Mouse (Mus musculus) spleen, postnatal 36 days (tissue): ENCODE measurements at regions not wholly inside any gene's neighbourhood (a gene's known extent, or its start where the extent isn't known, plus 50 kb on each side); places are given as distances from the start of the nearest gene placed in this dataset.

Source experiments
- DNase-seq, 2 experiments: peaks; one replicate each; pipeline ENCODE4 v3.0.0; 2022; ENCODE audit warnings: low spot score in 2 of 2, mixed read lengths in 1 of 2

- DNase-seq, result peak in 1 of 2 experiments; percentile 3
Observed at GRCm38 (mm10) chr4:98282275-98282674, 100.8 kb downstream of the Tm2d1 start.

- no peak for DNase-seq
Observed at GRCm38 (mm10) chr4:98258336-98258735, 124.8 kb downstream of the Tm2d1 start.

GRCm38 (mm10) chr4:98257711-98258110 is 125.4 kb downstream of the Tm2d1 start:
- no peak for DNase-seq

DNA sequence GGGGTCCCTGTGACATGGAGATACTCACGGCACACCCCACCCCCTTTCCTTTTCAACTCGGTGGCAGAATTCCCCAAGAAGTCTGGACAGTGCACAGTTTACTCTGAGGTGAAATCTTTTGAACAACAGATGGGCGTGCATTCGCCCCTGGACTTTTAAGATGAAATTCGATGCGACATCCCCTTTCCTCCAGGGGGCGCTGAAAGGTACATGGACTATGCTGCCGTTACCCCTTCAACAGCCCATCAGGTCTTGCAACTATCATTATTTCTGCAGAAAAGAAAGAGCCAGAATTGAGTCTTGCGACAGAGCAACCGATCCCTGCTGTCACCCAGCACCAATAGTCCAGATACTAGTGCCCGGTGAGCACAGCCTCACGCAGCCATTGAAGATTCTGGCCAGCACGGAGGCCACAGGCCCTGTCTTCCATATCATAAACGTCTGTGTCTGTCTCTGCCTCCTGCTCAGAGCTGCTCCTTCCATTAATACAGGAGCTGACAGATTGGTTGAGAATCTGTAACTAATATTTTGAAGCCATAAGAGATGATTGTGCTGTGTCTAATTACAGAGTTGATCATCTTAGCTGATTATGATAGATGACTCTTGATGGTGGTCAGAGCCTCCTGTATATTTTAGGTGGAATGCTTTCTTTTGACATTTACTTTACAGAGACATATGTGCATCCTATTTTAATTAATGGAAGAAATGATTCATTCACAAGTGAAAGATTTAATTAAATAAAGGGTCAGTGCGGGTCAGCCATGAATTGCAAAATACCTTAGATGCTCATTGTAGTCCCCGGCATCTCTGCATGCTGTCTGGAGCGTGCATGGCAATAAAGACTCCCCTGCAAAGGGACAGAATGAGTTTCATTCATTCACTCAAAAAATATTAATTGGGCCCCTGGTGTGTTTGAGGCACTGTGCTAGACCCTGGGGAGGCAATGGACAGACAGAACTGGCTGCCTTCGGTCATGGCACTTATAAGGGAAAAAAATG is 128.0 kb downstream of the Tm2d1 start:
- peak; percentile 11 to 12 for DNase-seq

DNA sequence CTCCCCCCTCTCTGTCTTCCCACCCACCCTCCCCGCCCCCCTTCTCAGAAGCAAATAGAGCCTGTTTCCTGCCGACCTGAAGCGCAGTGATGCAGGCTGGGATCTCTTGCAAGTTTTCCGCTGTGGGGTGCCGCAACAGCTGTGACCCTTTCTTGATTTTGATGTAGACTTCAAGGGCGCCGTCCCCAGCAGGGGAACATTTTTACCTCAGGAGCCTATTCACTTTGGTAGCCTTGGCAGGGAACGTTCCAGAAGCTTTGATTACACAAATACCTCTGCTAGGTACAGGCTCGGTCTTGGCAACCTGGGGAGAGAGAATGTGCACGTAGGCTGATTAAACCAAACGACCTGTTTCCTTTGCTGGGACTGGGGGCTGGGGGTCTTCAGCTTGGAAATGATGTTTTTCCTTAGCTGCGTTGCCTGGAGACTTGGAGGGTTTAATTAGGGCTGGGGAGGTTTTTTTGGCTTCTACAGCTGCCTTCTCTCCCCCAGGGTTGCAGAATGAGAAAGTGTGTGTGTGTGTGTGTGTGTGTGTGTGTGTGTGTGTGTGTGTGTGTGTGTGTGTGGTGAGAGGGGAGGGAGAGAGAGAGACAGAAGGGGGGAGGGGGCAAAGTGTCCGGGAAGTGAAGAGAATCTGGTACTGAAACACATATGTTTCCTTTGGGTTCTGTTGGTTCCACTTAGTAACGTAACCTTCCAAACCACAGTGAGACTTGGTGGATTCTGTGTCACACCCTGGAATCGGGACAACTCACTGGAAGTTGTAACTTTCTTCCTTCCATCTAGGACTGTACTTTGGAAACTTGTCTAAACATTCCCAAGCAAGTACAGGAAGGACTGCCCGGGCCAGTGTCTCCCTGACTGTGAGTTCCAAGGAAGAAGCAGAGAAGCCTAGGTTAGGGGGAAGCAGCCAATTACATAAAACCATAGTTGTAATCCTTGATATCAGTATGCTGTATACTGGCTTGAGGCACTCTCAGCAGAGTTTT is 138.9 kb downstream of the Tm2d1 start:
- DNase-seq, result peak in 1 of 2 experiments; percentile 9

DNA sequence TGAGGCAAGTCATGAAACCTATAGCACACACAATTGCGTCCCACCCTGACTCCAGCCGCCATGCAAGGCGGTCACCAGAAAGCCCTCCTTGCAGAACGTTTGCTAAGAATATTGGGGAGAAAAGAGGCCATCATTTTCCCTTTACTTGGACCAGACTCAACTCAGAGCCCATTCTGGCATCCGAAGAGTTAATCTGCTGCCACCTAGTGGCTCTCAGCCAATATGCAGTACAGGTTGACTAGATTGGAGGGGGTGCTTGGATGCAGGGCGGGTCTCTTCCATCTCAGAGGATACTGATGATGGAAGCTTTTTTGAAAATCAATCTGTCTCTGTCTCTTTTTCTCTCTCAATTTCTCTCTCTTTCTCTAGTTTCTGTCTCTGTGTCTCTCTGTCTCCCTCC is 139.6 kb downstream of the Tm2d1 start:
- DNase-seq, result peak; percentile 39 to 60

DNA sequence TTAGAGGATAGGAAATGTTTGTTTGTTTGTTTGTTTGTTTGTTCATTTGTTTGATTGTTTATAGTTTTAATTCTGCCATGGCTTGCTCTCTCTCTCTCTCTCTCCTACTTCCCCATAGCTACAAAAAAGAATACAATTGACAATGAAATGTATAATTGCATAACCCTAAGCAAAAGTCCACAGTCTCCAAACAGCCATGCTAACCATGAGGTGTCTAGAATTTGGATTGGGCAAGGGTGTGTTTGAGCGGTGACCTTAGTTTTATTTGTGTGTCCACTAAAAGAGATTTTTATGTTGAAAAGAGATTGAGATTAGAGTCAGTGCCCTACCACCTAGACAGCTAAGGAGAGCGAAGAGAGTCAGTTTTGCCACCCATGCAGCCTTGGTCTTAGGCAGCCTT is 141.2 kb downstream of the Tm2d1 start:
- DNase-seq, result no peak

DNA sequence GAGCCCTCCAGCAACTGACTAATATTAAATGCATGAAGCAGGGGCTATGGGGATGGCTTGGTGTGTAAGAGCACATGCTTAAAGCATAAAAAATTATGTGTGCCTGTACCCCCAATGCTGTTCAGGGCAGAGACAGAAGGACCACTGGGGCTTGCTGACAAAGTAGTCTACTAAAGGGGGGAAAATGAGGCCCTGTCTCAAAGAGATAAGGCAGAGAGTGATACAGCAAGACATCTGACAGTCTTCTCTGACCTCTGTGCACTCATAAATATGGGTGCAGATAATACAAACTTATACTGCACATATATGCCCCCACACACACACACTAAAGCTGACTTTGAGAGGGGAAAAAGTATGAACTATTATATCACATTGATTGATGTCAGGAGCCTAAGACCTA is 142.8 kb downstream of the Tm2d1 start:
- DNase-seq, result no peak

DNA sequence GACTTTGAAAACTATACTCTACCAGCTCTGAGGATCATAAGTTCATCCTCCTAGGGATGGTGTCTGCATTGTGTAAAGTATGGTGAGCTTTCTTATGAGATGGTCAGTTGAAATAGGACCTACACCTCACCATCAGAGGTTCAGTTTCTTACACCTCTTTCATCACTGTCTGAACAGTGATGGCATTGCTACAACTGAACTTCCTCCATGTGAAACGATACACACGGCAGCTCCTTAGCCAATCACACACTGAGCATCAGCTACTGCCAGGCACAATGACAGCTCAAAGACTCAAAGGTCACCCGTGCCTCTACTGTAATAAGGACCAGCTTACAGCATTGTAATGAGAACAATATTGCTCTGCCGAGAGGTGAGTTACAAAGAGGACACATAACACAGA is 145.0 kb downstream of the Tm2d1 start:
- no peak for DNase-seq

GRCm38 (mm10) chr4:98237475-98237874 is 145.6 kb downstream of the Tm2d1 start:
- DNase-seq, result no peak

DNA sequence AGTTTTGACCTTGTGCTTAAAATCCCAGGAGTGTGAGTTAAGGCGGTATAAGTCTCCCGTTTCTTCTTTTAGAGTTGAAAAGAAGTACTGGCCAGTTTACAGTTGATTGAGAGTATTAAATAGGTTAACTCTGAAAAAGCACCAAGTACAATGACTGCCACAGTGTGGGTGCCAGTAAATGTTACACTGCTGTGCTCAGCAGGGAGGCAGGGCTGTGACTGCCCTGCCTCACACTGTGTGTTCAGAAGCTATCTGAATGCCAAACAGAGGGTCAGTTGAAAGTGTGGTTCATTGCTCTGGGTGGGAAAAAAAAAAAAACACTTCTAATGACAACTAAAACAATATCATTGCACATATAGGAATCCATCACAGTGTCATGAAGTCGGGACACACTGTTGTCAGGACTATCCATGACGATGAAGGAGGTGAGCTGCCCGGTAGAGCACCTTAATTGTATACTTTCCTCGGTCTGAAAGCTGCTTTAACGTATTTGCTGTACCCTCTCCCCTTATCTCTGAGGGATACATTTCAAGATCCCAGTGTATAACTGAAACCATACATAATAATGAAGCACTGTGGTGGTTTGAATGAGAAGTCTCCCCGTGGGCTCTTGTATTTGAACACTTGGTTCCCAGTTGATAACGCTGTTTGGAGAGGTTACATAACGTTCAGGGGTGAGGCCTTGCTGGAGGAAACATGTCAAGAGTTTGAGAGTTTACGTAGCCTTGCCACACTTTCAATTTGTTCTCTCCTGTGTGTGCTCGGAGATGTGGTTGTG is 146.9 kb downstream of the Tm2d1 start:
- peak in 1 of 2 experiments; percentile 14 for DNase-seq

- no peak for DNase-seq
Observed at GRCm38 (mm10) chr4:98228193-98228592, 154.9 kb downstream of the Tm2d1 start.

- no peak for DNase-seq
Observed at GRCm38 (mm10) chr4:98224366-98224765, 158.7 kb downstream of the Tm2d1 start.

- DNase-seq, result no peak
Observed at GRCm38 (mm10) chr4:98223429-98223828, 159.7 kb downstream of the Tm2d1 start.

- DNase-seq, result no peak
Observed at GRCm38 (mm10) chr4:98221566-98221965, 161.5 kb downstream of the Tm2d1 start.

- peak; percentile 20 to 38 for DNase-seq
Observed at GRCm38 (mm10) chr4:98215218-98215617, 167.9 kb downstream of the Tm2d1 start.

- DNase-seq, result no peak
Observed at GRCm38 (mm10) chr4:98207446-98207845, 175.7 kb downstream of the Tm2d1 start.

- DNase-seq, result no peak
Observed at GRCm38 (mm10) chr4:98206245-98206970, 176.7 kb downstream of the Tm2d1 start.

GRCm38 (mm10) chr4:98203129-98203528 is 180.0 kb downstream of the Tm2d1 start:
- no peak for DNase-seq

GRCm38 (mm10) chr4:98202232-98202631 is 180.9 kb downstream of the Tm2d1 start:
- DNase-seq, result peak; percentile 13 to 34

GRCm38 (mm10) chr4:98201102-98201501 is 182.0 kb downstream of the Tm2d1 start:
- peak in 1 of 2 experiments; percentile 9 for DNase-seq
